Mouse (Mus musculus) ES-E14 (cell line): ENCODE measurements around the gene Mia3.

Experiments
- MAFK ChIP-seq: IDR thresholded peaks from 2 replicates; pipeline ENCODE4 v1.6.1; 2014; ENCODE audit warnings: mild to moderate bottlenecking, low read depth, low read length, inconsistent platforms; ENCODE audit not compliant: insufficient read depth
- ZNF384 ChIP-seq: IDR thresholded peaks from 2 replicates; pipeline ENCODE4 v1.6.1; 2012; ENCODE audit warnings: low read depth, low read length, inconsistent platforms

- TF ChIP-seq ZNF384: no peak
- no peak for TF ChIP-seq MAFK
Measured at GRCm38 (mm10) chr1:183345817-183346195, 23.5 kb downstream of the Mia3 start.
